Mouse (Mus musculus): ENCODE results near the gene Mospd3. TPM values are rescaled to one million over a fixed set of nuclear protein-coding genes. Genes with fewer than 3 reads are reported as not detected.

Gene Mospd3
- polyA plus RNA-seq, 1 experiment = 103 TPM

DNA sequence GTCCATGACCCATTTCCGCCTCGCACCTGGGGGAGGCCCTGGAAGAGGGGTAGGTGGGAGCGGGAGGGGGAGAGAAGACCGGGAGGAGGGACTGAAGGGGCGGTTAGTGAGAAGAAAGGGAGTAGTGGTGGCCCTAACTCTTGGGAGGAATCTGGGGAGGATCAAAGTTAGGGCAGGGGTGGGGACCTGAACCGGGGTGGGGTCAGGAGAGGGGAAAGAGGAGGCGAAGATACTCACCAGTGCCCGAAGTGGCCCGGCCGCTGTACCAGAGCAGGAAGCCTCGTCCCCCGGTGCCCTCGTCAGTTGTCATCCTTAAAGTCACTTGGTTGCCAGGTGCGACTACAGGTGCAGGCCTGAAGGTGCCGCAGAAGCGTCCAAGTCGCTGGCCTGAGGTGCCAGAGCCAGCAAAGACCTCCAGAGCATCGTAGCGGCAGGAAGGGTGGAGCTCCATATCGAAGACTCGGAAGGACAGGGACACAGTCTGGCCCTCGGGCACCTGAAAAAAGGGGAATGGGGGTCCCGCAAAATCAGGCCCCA lies 7.9 kb upstream of the Mospd3 start:
- TF ChIP-seq CTCF (IDR thresholded peaks at IDR 0.05; ENCODE audit: insufficient read depth, low read length) (peak; percentile 19; the same call in 1 of the 2 replicates), POLR2A (IDR thresholded peaks at IDR 0.05; ENCODE audit: borderline replicate concordance, extremely low read depth, low read depth, low read length) (no peak)
- H3K4me1 ChIP-seq (ENCODE audit: control insufficient read depth, insufficient read depth, low read length) = peaks cover 10% of the 10 kb centered on the region; the same call in 1 of the 2 replicates
- peak; percentile 26 for DNase-seq
- 42% methylated on average over 22 of the region's 23 CpGs for WGBS
- no peak overlapping the region for H3K4me3 ChIP-seq (replicated peaks; ENCODE audit: extremely low read depth, low read depth, low read length)

DNA sequence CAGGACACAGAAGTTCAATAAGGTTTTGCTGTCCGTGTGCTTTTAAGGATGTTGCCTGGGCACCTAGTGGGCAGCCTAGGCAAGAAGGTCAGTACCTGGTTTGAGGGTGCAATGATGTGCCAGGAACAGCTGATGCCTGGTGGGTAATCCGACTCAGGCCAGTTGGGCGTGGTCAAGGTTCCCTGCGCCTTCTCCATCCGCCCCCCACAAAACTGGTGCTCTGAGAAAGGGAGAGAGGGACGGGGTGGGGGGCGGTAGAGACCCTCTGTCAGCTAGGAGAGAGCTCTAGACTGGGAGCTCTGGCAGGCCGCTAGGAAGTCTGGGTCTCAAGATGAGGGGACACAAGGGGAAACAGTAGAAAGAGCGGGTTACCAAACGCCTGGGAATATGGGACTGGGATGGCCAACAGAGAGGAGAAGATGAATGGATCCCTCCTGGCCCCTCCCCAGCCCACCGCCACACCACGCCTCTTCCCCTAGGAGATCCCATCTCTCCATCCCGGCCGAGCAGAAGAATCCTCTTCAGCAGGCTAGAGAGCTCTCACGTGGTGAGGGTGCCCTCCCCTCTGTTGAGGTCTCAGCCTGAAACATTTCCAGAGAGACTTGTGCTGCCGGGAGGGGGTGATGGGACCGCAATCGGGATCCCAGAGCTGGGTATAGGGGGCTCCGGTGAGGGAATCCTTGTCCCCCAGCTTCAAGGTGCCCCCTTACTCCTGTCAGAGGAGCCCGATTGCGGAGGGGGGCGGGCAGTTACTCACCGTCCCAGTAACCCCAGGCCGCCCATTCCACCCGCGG lies 7.2 kb upstream of the Mospd3 start:
- 48% methylated on average over 26 of the region's 26 CpGs for WGBS
- H3K4me1 ChIP-seq (ENCODE audit: control insufficient read depth, insufficient read depth, low read length) = peaks cover 10% of the 10 kb centered on the region; the same call in 1 of the 2 replicates
- DNase-seq = peak; percentile 32
- TF ChIP-seq POLR2A (IDR thresholded peaks at IDR 0.05; ENCODE audit: borderline replicate concordance, extremely low read depth, low read depth, low read length) (no peak), CTCF (IDR thresholded peaks at IDR 0.05; ENCODE audit: insufficient read depth, low read length) (no peak)
- H3K4me3 ChIP-seq (replicated peaks; ENCODE audit: extremely low read depth, low read depth, low read length) = no peak overlapping the region

GRCm38 (mm10) chr5:137601365-137601729 lies 489 bp upstream of the Mospd3 start:
- WGBS = under 1% methylated on average over 22 of the region's 22 CpGs
- peak; percentile 38 for DNase-seq
- TF ChIP-seq POLR2A (IDR thresholded peaks at IDR 0.05; ENCODE audit: borderline replicate concordance, extremely low read depth, low read depth, low read length) (0 out of 2 replicates have a peak, but pooled peaks have one; percentile 17), CTCF (IDR thresholded peaks at IDR 0.05; ENCODE audit: insufficient read depth, low read length) (no peak)

DNA sequence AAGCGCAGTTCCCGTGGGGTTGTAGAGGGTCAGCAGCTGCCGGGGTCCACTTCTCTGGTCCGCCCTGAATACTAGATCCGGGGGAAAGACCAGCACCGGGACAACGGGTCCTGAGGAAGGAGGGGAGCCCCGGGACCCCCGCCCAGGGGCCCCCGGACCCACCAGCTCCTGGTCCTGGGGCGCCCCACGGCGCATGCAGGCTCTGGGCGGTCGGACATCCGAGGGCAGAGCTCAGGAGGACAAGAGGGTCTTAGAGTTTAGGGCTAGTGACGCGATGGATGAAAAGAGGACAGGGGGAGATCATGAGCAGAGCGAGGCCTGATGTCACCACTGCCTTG lies 608 bp downstream of the Mospd3 start:
- 0% methylated on average over 19 of the region's 19 CpGs for WGBS

More at GRCm38 (mm10) chr5:137601365-137601729, 489 bp upstream of the Mospd3 start:
- H3K4me1 ChIP-seq (ENCODE audit: control insufficient read depth, insufficient read depth, low read length) = peaks cover 10% of the 10 kb centered on the region
- peak overlapping the region; percentile 58 for H3K4me3 ChIP-seq (replicated peaks; ENCODE audit: extremely low read depth, low read depth, low read length)

GRCm38 (mm10) chr5:137599600-137599999 lies 1.3 kb downstream of the Mospd3 start:
- 43% methylated on average over 9 of the region's 9 CpGs for WGBS
- Histone ChIP-seq H3K4me3 (replicated peaks; ENCODE audit: extremely low read depth, low read depth, low read length) (peak overlapping the region; percentile 31), H3K4me1 (ENCODE audit: control insufficient read depth, insufficient read depth, low read length) (peaks cover 10% of the 10 kb centered on the region)
- no peak for DNase-seq
- TF ChIP-seq CTCF (IDR thresholded peaks at IDR 0.05; ENCODE audit: insufficient read depth, low read length) = no peak
- TF ChIP-seq POLR2A (IDR thresholded peaks at IDR 0.05; ENCODE audit: borderline replicate concordance, extremely low read depth, low read depth, low read length) = no peak

More for the DNA sequence above, 608 bp downstream of the Mospd3 start:
- Histone ChIP-seq H3K4me1 (ENCODE audit: control insufficient read depth, insufficient read depth, low read length) (peaks cover 10% of the 10 kb centered on the region), H3K4me3 (replicated peaks; ENCODE audit: extremely low read depth, low read depth, low read length) (peak overlapping the region; percentile 91)
- TF ChIP-seq CTCF (IDR thresholded peaks at IDR 0.05; ENCODE audit: insufficient read depth, low read length) (no peak), POLR2A (IDR thresholded peaks at IDR 0.05; ENCODE audit: borderline replicate concordance, extremely low read depth, low read depth, low read length) (no peak)
- DNase-seq = no peak

GRCm38 (mm10) chr5:137598100-137598826 lies 2.6 kb downstream of the Mospd3 start:
- WGBS = 59% methylated on average over 2 of the region's 2 CpGs
- Histone ChIP-seq H3K4me1 (ENCODE audit: control insufficient read depth, insufficient read depth, low read length) (peaks cover 10% of the 10 kb centered on the region), H3K4me3 (replicated peaks; ENCODE audit: extremely low read depth, low read depth, low read length) (no peak overlapping the region)
- no peak for DNase-seq
- TF ChIP-seq POLR2A (IDR thresholded peaks at IDR 0.05; ENCODE audit: borderline replicate concordance, extremely low read depth, low read depth, low read length) = no peak
- no peak for TF ChIP-seq CTCF (IDR thresholded peaks at IDR 0.05; ENCODE audit: insufficient read depth, low read length)

GRCm38 (mm10) chr5:137597625-137598024 lies 3.2 kb downstream of the Mospd3 start:
- WGBS = 88% methylated on average over 6 of the region's 6 CpGs
- no peak overlapping the region for H3K4me3 ChIP-seq (replicated peaks; ENCODE audit: extremely low read depth, low read depth, low read length)
- TF ChIP-seq CTCF (IDR thresholded peaks at IDR 0.05; ENCODE audit: insufficient read depth, low read length) = no peak
- DNase-seq = no peak
- peaks cover 9% of the 10 kb centered on the region for H3K4me1 ChIP-seq (ENCODE audit: control insufficient read depth, insufficient read depth, low read length)

GRCm38 (mm10) chr5:137596601-137597261 lies 4.1 kb downstream of the Mospd3 start:
- H3K4me3 ChIP-seq (replicated peaks; ENCODE audit: extremely low read depth, low read depth, low read length) = peak overlapping the region; percentile 35
- peaks cover 5% of the 10 kb centered on the region for H3K4me1 ChIP-seq (ENCODE audit: control insufficient read depth, insufficient read depth, low read length)
- TF ChIP-seq CTCF (IDR thresholded peaks at IDR 0.05; ENCODE audit: insufficient read depth, low read length) (no peak), POLR2A (IDR thresholded peaks at IDR 0.05; ENCODE audit: borderline replicate concordance, extremely low read depth, low read depth, low read length) (peak; percentile 59; the same call in 1 of the 2 replicates)
- 33% methylated on average over 30 of the region's 30 CpGs for WGBS
- DNase-seq = no peak

GRCm38 (mm10) chr5:137595921-137596320 lies 4.9 kb downstream of the Mospd3 start:
- H3K4me3 ChIP-seq (replicated peaks; ENCODE audit: extremely low read depth, low read depth, low read length) = no peak overlapping the region
- WGBS = 85% methylated on average over 7 of the region's 7 CpGs
- DNase-seq = no peak
- TF ChIP-seq POLR2A (IDR thresholded peaks at IDR 0.05; ENCODE audit: borderline replicate concordance, extremely low read depth, low read depth, low read length) (no peak), CTCF (IDR thresholded peaks at IDR 0.05; ENCODE audit: insufficient read depth, low read length) (no peak)
- peaks cover 5% of the 10 kb centered on the region for H3K4me1 ChIP-seq (ENCODE audit: control insufficient read depth, insufficient read depth, low read length)
